Mouse (Mus musculus): ENCODE results near the gene Trabd.

GRCm38 (mm10) chr15:89124312-89124711 lies 49.4 kb downstream of the Trabd start:
- TF ChIP-seq GATA1 (IDR thresholded peaks at IDR 0.05; ENCODE audit: borderline replicate concordance, low read length) (no peak), FLI1 (IDR thresholded peaks at IDR 0.05; ENCODE audit: low read length) (no peak)
